Mouse (Mus musculus) urinary bladder, postnatal 10 days (tissue): ENCODE measurements around the gene Pm20d1.

ENCODE experiments used
- DNase-seq: peaks from one replicate; pipeline ENCODE4 v3.0.0; 2022; ENCODE audit warnings: low spot score

Pm20d1 gene

GRCm38 (mm10) chr1:131828297-131829126, 31.3 kb downstream of the Pm20d1 start:
- DNase-seq, result no peak

GRCm38 (mm10) chr1:131829279-131829678, 32.1 kb downstream of the Pm20d1 start:
- DNase-seq, result no peak

GRCm38 (mm10) chr1:131830561-131830960, 33.4 kb downstream of the Pm20d1 start:
- DNase-seq, result no peak

- DNase-seq, result no peak
These were observed 33.9 kb downstream of the Pm20d1 start for GRCm38 (mm10) chr1:131830971-131831641.

- DNase-seq, result no peak
These were observed 39.9 kb downstream of the Pm20d1 start for GRCm38 (mm10) chr1:131837035-131837434.

GRCm38 (mm10) chr1:131838542-131838941, 41.4 kb downstream of the Pm20d1 start:
- no peak for DNase-seq

GRCm38 (mm10) chr1:131839279-131839678, 42.1 kb downstream of the Pm20d1 start:
- no peak for DNase-seq

- no peak for DNase-seq
These were observed 45.0 kb downstream of the Pm20d1 start for GRCm38 (mm10) chr1:131842221-131842620.

GRCm38 (mm10) chr1:131843758-131844157, 46.6 kb downstream of the Pm20d1 start:
- DNase-seq, result no peak

- no peak for DNase-seq
These were observed 47.7 kb downstream of the Pm20d1 start for GRCm38 (mm10) chr1:131844883-131845282.

- no peak for DNase-seq
These were observed 49.1 kb downstream of the Pm20d1 start for GRCm38 (mm10) chr1:131846255-131846654.

- no peak for DNase-seq
These were observed 64.6 kb downstream of the Pm20d1 start for GRCm38 (mm10) chr1:131861811-131862210.

GRCm38 (mm10) chr1:131865596-131865995, 68.4 kb downstream of the Pm20d1 start:
- DNase-seq, result no peak

GRCm38 (mm10) chr1:131866304-131866999, 69.3 kb downstream of the Pm20d1 start:
- no peak for DNase-seq

GRCm38 (mm10) chr1:131867093-131867945, 70.1 kb downstream of the Pm20d1 start, which contains the start of gene Rab29:
Rab29 (plus strand) TSS chr1:131867224.
- peak; percentile 71 for DNase-seq

- DNase-seq, result no peak
These were observed 70.7 kb downstream of the Pm20d1 start for GRCm38 (mm10) chr1:131867946-131868290.

GRCm38 (mm10) chr1:131869561-131869960, 72.4 kb downstream of the Pm20d1 start:
- DNase-seq, result no peak
